Mouse (Mus musculus) megakaryocyte, embryonic 14.5 days (primary cell): ENCODE measurements at regions not wholly inside any gene's neighbourhood (a gene's known extent, or its start where the extent isn't known, plus 50 kb on each side); places are given as distances from the start of the nearest gene placed in this dataset.

Experiments used
- FLI1 ChIP-seq: IDR thresholded peaks from 2 replicates; pipeline ENCODE4 v1.6.1; 2012; ENCODE audit warnings: low read length, inconsistent platforms, mixed read lengths
- GATA1 ChIP-seq: IDR thresholded peaks from 3 replicates; pipeline ENCODE4 v1.6.1; 2012; ENCODE audit warnings: mixed read lengths, low read length, inconsistent platforms, borderline replicate concordance

- TF ChIP-seq GATA1 (no peak), FLI1 (no peak)
These were observed 71.6 kb upstream of the Slc35b3 start for GRCm38 (mm10) chr13:39032263-39032662.
